Mouse (Mus musculus): ENCODE data around the gene Vps39.

GRCm38 (mm10) chr2:120291471-120292078 lies 61.4 kb downstream of the Vps39 start:
- TF ChIP-seq POLR2A (IDR thresholded peaks at IDR 0.05; ENCODE audit: low read depth, low read length) (no peak), CTCF (IDR thresholded peaks at IDR 0.05; ENCODE audit: borderline replicate concordance, insufficient read depth, low read length) (no peak)

Data from embryonic fibroblast, embryonic 13.5 days (primary cell).